Mouse (Mus musculus): ENCODE data around the gene Cyp3a13.

Cyp3a13 gene

GRCm38 (mm10) chr5:137921532-137921931, at the start of gene Cyp3a13:
TSS of gene Cyp3a13 (minus strand) at chr5:137921619.
- in situ Hi-C loops (cut with MboI, MseI): no loop called here

GRCm38 (mm10) chr5:137966492-137966891, 45.1 kb upstream of the Cyp3a13 start:
- in situ Hi-C loops (cut with MboI, MseI): no loop called here

DNA sequence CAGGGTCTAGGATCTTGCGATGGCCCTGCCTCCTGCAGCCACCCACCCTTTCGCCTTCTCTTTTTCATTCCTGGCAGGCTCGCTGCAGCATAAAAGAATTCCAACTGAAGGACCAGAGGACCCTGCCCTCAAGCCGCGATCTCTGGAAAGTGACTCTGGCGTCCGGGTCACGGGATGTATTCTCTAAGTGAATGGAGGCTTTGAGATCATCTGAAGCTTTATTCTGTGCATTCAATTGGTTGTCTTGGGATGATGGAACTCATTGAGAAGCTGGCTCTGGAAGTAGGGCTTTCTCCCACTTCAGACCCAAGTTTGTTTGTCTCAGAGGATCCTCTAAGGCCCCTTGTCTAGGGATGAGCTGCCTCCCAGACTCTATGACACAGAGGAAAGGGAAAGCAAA, 41.5 kb upstream of the Cyp3a13 start, which contains the start of gene Gjc3:
Gjc3 (minus strand) TSS at position 154 of the 400 bp plus-strand sequence.
- in situ Hi-C loops (cut with MboI, MseI): no loop called here

DNA sequence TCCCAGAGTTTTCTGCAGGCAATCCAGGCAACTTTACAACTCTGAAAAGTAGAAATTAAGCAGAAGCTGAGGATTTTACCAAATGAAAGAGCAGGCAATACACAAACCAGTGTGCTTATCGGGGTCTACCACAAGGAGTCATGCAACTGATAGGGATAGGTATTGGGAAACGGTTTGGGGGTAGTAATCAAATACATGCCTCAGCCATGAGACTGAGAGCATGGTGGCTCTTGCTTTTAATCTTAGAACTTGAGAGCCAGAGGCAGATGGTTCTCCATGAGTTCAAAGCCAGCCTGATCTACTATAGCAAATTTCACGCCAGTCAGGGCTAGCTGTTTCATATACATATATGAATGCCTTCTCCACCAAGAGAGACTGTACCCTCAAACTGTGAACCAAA, 35.0 kb upstream of the Cyp3a13 start:
- in situ Hi-C loops (cut with MboI, MseI): loop anchor here (5.0 kb wide), 1 partner anchor 746 kb away; no protein-coding TSS in a partner anchor

- in situ Hi-C loops (cut with MboI, MseI): no loop called here
These were observed 29.8 kb upstream of the Cyp3a13 start for GRCm38 (mm10) chr5:137951218-137951617.

DNA sequence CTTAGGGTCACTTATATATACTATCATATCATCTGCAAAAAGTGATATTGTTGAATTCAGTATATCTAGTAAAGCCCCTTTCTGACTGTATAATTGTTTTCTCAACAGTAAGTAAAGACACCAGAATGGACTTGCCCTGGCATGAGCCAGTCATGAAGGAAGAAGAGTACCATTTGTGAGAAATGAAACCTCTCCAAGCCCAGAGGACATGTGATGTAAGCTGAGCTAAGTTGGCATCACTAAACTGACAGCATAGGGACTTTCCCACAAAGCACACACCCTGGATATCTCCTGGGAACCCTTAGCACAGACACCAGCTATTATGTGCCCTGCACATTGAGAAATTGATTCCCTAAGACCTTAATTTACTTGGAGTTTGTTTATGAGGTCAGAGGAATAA, 25.9 kb upstream of the Cyp3a13 start:
- in situ Hi-C loops (cut with MboI, MseI): loop anchor here (25.0 kb wide), 1 partner anchor 90 kb away; no protein-coding TSS in a partner anchor

DNA sequence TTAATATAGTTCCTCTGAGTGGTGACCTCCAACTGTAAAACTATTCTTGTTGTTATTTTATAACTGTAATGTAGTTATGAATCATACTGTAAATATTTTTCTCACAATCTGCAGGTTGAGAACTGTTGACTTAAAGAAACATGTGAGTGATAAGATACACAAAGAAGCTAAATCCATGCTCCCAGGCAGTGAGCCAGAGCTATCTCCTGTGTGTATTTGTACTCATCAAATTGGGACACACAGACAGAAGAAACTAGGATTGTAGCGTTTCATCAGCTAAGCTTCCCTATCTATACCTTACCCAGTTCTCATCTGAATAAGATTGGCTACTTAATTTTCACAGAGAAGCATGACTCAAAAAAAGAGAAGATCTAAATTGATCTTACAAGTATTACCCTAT, 21.7 kb upstream of the Cyp3a13 start:
- in situ Hi-C loops (cut with MboI, MseI): loop anchor here (25.0 kb wide), 1 partner anchor 94 kb away; no protein-coding TSS in a partner anchor

DNA sequence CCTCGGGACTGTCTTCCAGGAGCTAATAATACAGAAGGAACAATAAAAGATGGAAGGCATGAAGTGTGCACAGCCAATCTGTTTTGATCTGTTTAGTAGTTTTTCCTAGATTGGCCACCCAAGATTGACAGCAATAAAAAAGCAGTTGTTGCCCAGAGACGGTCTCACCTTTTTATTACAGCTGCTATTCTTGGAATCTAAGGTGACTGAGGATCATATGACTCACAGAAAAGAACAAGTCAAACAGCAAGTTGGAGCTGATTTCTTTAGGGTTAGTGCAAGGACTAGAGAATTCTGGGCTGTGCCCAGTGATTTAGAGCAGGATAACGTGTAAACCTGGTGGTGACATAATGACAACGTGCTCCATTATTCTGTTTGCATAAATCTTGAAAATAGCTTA, 19.5 kb upstream of the Cyp3a13 start:
- in situ Hi-C loops (cut with MboI, MseI): loop anchor here (25.0 kb wide), 1 partner anchor 96 kb away; no protein-coding TSS in a partner anchor

- in situ Hi-C loops (cut with MboI, MseI): loop anchor here (25.0 kb wide), 1 partner anchor 100 kb away; no protein-coding TSS in a partner anchor
These were observed 15.8 kb upstream of the Cyp3a13 start for GRCm38 (mm10) chr5:137937238-137937637.

- in situ Hi-C loops (cut with MboI, MseI): loop anchor here (25.0 kb wide), 1 partner anchor 101 kb away; no protein-coding TSS in a partner anchor
These were observed 15.1 kb upstream of the Cyp3a13 start for GRCm38 (mm10) chr5:137936486-137936885.

GRCm38 (mm10) chr5:137933934-137934333, 12.5 kb upstream of the Cyp3a13 start:
- in situ Hi-C loops (cut with MboI, MseI): loop anchor here (25.0 kb wide), 1 partner anchor 103 kb away; no protein-coding TSS in a partner anchor

GRCm38 (mm10) chr5:137928439-137928838, 7.0 kb upstream of the Cyp3a13 start:
- in situ Hi-C loops (cut with MboI, MseI): loop anchor here (25.0 kb wide), 1 partner anchor 109 kb away; no protein-coding TSS in a partner anchor

DNA sequence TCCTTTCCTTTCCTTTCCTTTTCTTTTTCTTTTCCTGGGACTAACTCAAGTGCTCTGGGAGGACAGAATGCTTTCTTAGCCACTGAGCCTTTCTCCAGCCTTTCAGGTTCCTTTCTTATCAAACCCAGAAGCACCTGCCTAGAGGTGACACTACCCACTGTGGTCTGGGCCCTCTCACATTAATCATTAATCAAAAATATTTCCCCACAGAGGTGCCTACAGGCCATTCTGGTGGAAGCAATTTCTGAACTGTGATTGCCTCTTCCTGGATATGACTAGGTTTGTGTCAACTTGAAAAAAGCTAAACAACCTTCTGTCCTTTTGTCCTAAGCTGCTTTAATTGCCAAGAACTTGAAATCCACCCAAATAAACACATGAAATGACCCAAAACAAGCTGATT, 752 bp upstream of the Cyp3a13 start:
- in situ Hi-C loops (cut with MboI, MseI): no loop called here

GRCm38 (mm10) chr5:137915550-137915949, 5.9 kb downstream of the Cyp3a13 start:
- in situ Hi-C loops (cut with MboI, MseI): no loop called here

- in situ Hi-C loops (cut with MboI, MseI): no loop called here
These were observed 6.9 kb downstream of the Cyp3a13 start for GRCm38 (mm10) chr5:137914508-137914907.

DNA sequence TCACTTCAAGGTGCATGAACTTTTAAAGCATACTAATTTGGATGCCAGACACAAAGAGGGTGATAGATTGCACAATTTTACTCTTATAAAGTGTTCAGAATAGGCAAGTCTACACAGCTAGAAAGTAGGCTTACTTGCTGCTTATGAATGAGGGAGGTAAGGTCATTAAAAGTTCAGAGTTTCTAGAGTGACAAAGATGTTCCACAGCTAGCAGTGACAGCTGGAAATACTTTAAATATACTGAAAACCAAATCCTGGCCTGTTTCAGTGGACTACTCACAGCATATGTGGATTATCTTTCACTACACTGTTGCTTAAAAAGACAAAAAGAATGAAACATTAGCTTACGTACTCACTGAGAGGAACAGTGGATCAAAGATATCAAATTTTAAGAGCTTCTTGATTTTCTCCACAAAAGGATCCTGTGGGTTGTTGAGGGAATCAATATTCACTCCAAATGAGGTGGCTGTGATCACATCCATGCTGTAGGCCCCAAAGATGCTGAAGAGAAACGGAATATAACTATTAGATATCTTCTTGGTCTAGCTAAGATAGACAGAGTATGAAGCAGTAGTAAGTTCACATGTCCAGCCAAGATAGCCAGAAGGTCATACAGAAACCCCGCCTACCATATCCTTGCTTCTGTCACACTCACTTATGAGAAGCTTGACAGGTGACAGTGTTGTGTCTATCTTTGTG, 11.7 kb downstream of the Cyp3a13 start:
- in situ Hi-C loops (cut with MboI, MseI): no loop called here

GRCm38 (mm10) chr5:137897812-137898211, 23.6 kb downstream of the Cyp3a13 start:
- in situ Hi-C loops (cut with MboI, MseI): no loop called here

- in situ Hi-C loops (cut with MboI, MseI): no loop called here
These were observed 28.5 kb downstream of the Cyp3a13 start for GRCm38 (mm10) chr5:137892954-137893353.

DNA sequence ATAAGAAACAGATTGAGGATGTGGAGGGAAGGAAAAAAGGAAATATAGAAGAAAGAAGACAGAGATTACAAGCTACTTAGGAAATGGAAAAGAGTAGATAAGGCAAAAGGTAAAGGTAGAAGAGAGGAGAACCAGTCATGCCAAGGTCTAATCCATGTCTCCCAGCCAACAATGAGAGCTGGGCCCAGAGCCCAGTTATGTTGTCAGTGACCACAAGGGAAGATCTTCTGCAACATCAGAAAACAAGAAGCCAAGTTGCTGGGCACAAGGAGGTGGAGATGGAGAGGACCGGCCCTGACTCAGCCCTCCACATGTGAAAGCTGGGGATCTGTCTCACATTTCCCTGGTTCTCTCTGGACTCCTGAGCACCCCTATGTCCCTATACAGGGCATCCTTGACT, 33.8 kb downstream of the Cyp3a13 start:
- in situ Hi-C loops (cut with MboI, MseI): loop anchor here (10.0 kb wide), 1 partner anchor 183 kb away; no protein-coding TSS in a partner anchor

GRCm38 (mm10) chr5:137885894-137886293, 35.5 kb downstream of the Cyp3a13 start:
- in situ Hi-C loops (cut with MboI, MseI): loop anchor here (10.0 kb wide), 1 partner anchor 181 kb away; no protein-coding TSS in a partner anchor

DNA sequence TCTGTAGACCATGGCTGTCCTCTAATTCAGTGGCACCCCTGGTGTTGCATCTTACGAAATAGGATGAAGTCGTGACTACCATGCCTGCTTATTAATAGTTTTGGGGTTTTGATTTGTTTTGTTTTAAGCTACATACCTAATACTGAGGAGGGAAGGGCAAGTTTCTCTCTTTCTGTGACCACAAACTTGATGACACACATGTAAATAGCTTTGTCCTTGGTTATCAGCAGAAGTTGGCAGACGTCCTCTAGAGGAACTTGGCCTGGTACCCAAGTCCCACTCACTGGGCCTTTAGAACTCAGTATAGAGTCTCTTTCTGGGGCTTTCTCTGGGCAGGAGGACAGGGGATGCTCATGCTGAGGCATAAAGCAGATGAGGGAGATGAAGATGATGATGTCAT, 38.1 kb downstream of the Cyp3a13 start:
- in situ Hi-C loops (cut with MboI, MseI): loop anchor here (10.0 kb wide), 1 partner anchor 179 kb away; no protein-coding TSS in a partner anchor

- in situ Hi-C loops (cut with MboI, MseI): loop anchor here (10.0 kb wide), 1 partner anchor 178 kb away; no protein-coding TSS in a partner anchor
These were observed 38.5 kb downstream of the Cyp3a13 start for GRCm38 (mm10) chr5:137882922-137883321.

DNA sequence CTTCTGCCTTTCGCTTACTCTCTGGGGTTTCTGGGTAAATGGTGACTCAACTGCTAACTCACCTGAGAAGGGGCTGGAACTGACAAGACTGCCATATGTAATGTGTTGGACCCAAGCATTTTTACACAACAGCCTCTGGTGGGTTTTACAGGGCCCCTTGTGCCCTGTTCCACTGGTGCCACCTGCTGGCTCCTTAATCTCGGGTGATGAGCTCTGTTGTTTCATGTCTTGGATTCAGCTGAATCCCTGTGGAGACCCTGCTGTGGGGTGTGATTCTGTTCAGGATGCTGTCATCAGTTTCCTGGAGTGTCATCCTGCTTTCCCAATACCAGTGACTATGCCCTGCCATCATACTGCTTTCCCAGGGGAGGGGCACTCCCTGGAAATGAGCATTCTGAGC, 43.6 kb downstream of the Cyp3a13 start:
- in situ Hi-C loops (cut with MboI, MseI): loop anchor here (5.0 kb wide), 1 partner anchor 76 kb away; no protein-coding TSS in a partner anchor
